Mouse (Mus musculus) ES-Bruce4 (cell line): ENCODE data around the gene Arnt. TPM values are rescaled to one million over a fixed set of nuclear protein-coding genes. Genes with fewer than 3 reads are reported as not detected.
"Not testable (repeated sequence)": the region's sequence is repeated elsewhere in the genome, so short reads cannot be mapped to it uniquely, and the experiment has no call there.

Experiments
- H3K27ac ChIP-seq: 2 replicates; pipeline ENCODE4 v1.5.1; 2012; ENCODE audit warnings: low read length, inconsistent platforms; ENCODE audit not compliant: insufficient read depth
- H3K27me3 ChIP-seq: 2 replicates; pipeline ENCODE4 v1.6.1; 2012; ENCODE audit warnings: mild to moderate bottlenecking, low read length, inconsistent platforms; ENCODE audit not compliant: control insufficient read depth, poor library complexity, insufficient read depth, severe bottlenecking
- H3K36me3 ChIP-seq: 2 replicates; pipeline ENCODE4 v1.6.1; 2012; ENCODE audit warnings: inconsistent platforms, mild to moderate bottlenecking, low read length, moderate library complexity; ENCODE audit not compliant: control insufficient read depth, poor library complexity, insufficient read depth, severe bottlenecking
- H3K4me1 ChIP-seq: one replicate; pipeline ENCODE4 v1.8.1; 2011; ENCODE audit warnings: low read length; ENCODE audit not compliant: control insufficient read depth, insufficient read depth
- H3K4me3 ChIP-seq: 2 replicates; pipeline ENCODE4 v1.5.1; 2011; ENCODE audit warnings: low read depth, mild to moderate bottlenecking, low read length
- H3K9ac ChIP-seq: 2 replicates; pipeline ENCODE4 v1.6.1; 2012; ENCODE audit warnings: low read depth, mild to moderate bottlenecking, inconsistent platforms; ENCODE audit not compliant: poor library complexity, severe bottlenecking
- H3K9me3 ChIP-seq: replicated peaks from 2 replicates; pipeline ENCODE4 v1.6.1; 2012; ENCODE audit warnings: mild to moderate bottlenecking, low read length, inconsistent platforms; ENCODE audit not compliant: control insufficient read depth, poor library complexity, insufficient read depth, severe bottlenecking
- CTCF ChIP-seq: IDR thresholded peaks from one replicate; pipeline ENCODE4 v1.8.1; 2011; ENCODE audit warnings: low read depth, low read length
- EP300 ChIP-seq: IDR thresholded peaks from 2 replicates; pipeline ENCODE4 v1.6.1; 2011; ENCODE audit warnings: low read depth, low read length; ENCODE audit not compliant: insufficient read depth
- POLR2A ChIP-seq: IDR thresholded peaks from one replicate; pipeline ENCODE4 v1.8.1; 2011; ENCODE audit warnings: low read length; ENCODE audit not compliant: insufficient read depth
- polyA plus RNA-seq: library from polyadenylated mRNA; stranded (reverse); fragments of >200 nt; gene quantifications from 2 replicates; pipeline ENCODE4 v1.2.4, GENCODE M21; 2011; ENCODE audit warnings: low read depth; ENCODE audit not compliant: missing spikeins, insufficient read depth, insufficient read length

The Arnt gene
- polyA plus RNA-seq, 1 experiment: 75.5 TPM

DNA sequence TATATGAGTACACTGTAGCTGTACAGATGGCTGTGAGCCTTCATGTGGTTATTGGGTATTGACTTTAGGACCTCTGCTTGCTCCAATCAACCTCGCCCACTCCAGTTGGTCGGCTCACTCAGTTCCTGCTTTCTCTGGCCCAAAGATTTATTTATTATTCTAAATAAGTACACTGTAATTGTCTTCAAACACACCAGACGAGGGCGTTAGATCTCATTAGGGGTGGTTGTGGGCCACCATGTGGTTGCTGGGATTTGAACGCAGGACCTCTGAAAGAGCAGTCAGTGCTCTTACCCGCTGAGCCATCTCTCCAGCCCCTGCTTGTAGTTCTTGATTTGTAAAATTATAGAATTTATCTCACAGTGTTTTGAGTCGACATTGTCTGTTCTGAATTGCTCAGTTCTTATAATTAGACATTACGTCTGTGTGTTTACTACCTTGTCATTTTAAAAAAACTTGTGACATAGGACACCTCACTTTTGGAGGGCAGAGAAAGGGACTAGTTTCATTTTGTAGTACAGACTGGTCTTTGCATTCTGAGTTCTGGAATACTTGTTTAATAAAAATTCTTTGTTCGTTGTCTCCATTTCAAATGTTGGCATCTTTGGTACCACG is 780 bp upstream of the Arnt start:
- peak overlapping the region; percentile 54 for H3K27ac ChIP-seq
- no peak overlapping the region for H3K4me3 ChIP-seq
- peak overlapping the region; percentile 50; the same call in 1 of the 2 replicates for H3K9ac ChIP-seq
- H3K36me3 ChIP-seq: peaks cover 13% of the 10 kb centered on the region
- H3K4me1 ChIP-seq: no peaks in the 10 kb centered on the region
- H3K27me3 ChIP-seq: no peaks in the 10 kb centered on the region
- peaks cover 7% of the 10 kb centered on the region; the same call in 1 of the 2 replicates for H3K9me3 ChIP-seq
- no peak for TF ChIP-seq EP300
- TF ChIP-seq CTCF: no peak
- TF ChIP-seq POLR2A: no peak

- H3K27ac ChIP-seq: peak overlapping the region; percentile 51; the same call in 1 of the 2 replicates
- H3K27me3 ChIP-seq: no peaks in the 10 kb centered on the region
- peak overlapping the region; percentile 74 for H3K4me3 ChIP-seq
Measured at GRCm38 (mm10) chr3:95434983-95435370, 789 bp downstream of the Arnt start.

GRCm38 (mm10) chr3:95435561-95435960 is 1.4 kb downstream of the Arnt start:
- TF ChIP-seq CTCF (no peak), POLR2A (no peak), EP300 (no peak)
- Histone ChIP-seq H3K27ac (no peak overlapping the region), H3K4me1 (no peaks in the 10 kb centered on the region), H3K27me3 (no peaks in the 10 kb centered on the region), H3K9ac (no peak overlapping the region), H3K9me3 (no peaks in the 10 kb centered on the region), H3K36me3 (peaks cover 17% of the 10 kb centered on the region), H3K4me3 (no peak overlapping the region)

More at GRCm38 (mm10) chr3:95434983-95435370, 789 bp downstream of the Arnt start:
- Histone ChIP-seq H3K9me3 (no peaks in the 10 kb centered on the region), H3K9ac (peak overlapping the region; percentile 74), H3K4me1 (no peaks in the 10 kb centered on the region), H3K36me3 (peaks cover 17% of the 10 kb centered on the region)
- no peak for TF ChIP-seq CTCF
- no peak for TF ChIP-seq EP300
- TF ChIP-seq POLR2A: no peak

- H3K4me3 ChIP-seq: 0 out of 2 replicates have a peak overlapping the region, but pooled peaks have one; percentile 6
- not testable (repeated sequence) for H3K9me3 ChIP-seq, H3K4me1 ChIP-seq, H3K27ac ChIP-seq, H3K9ac ChIP-seq, H3K27me3 ChIP-seq
- H3K36me3 ChIP-seq: peaks cover 17% of the 10 kb centered on the region
Measured at GRCm38 (mm10) chr3:95438636-95439035, 4.4 kb downstream of the Arnt start.

- TF ChIP-seq CTCF: no peak
- TF ChIP-seq POLR2A: no peak
- no peaks in the 10 kb centered on the region for H3K4me1 ChIP-seq
- no peaks in the 10 kb centered on the region for H3K27me3 ChIP-seq
- peaks cover 17% of the 10 kb centered on the region for H3K36me3 ChIP-seq
- no peak overlapping the region for H3K4me3 ChIP-seq
- H3K27ac ChIP-seq: no peak overlapping the region
- no peak overlapping the region for H3K9ac ChIP-seq
- no peaks in the 10 kb centered on the region for H3K9me3 ChIP-seq
Measured at GRCm38 (mm10) chr3:95439670-95440069, 5.5 kb downstream of the Arnt start.

DNA sequence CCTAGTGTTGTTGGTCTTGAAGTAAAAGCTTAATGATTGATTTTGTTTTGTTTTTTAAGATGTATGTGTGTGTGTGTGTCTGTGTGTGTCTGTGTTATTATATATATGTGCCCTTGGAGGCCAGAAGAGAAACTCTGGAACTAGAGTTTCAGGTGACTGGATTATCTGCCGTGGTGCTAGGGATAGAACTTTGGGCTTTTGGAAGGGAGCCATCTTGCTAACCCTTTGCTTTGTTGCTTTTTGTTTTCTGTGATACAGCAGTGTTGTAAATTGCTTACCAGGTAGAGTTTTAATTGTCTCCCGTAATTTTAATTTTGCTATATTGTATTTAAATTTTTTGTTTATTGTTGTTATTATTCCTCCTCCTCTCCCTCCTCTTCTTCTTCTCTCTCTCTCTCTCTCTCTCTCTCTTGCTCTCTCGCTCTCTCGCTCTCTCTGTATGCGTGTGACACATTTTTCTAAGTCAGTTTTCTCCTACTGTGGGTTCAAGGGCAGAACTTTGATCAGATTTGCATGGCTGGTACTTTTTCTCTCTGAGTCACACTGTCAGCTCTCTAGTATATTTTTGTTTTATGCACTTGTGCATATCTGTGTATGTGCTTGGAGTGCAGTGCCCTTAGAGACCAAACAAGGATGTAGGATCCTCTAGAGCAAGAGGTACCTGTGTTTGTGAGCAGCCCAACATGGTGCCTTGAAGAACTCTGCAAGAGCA is 8.4 kb downstream of the Arnt start:
- H3K4me1 ChIP-seq: no peaks in the 10 kb centered on the region
- H3K36me3 ChIP-seq: peaks cover 9% of the 10 kb centered on the region
- H3K4me3 ChIP-seq: no peak overlapping the region
- H3K27me3 ChIP-seq: no peaks in the 10 kb centered on the region
- H3K9ac ChIP-seq: no peak overlapping the region
- H3K27ac ChIP-seq: no peak overlapping the region
- TF ChIP-seq POLR2A (no peak), EP300 (no peak), CTCF (no peak)
- no peaks in the 10 kb centered on the region for H3K9me3 ChIP-seq
